Mouse (Mus musculus) olfactory bulb, adult 2 months (tissue): Measurements from ENCODE around the gene Esr2.

Source experiments
- CTCF ChIP-seq: fragments of 200-500 bp; IDR thresholded peaks from 2 replicates; pipeline ENCODE4 v1.5.1; 2012; ENCODE audit warnings: low read depth, mild to moderate bottlenecking, low read length, moderate library complexity; ENCODE audit not compliant: insufficient read depth
- POLR2A ChIP-seq: fragments of 200-500 bp; IDR thresholded peaks from 2 replicates; pipeline ENCODE4 v1.6.1; 2012; ENCODE audit warnings: mild to moderate bottlenecking, low read depth, low read length, moderate library complexity; ENCODE audit not compliant: insufficient read depth

- TF ChIP-seq CTCF = no peak
- TF ChIP-seq POLR2A = no peak
Measured at GRCm38 (mm10) chr12:76073066-76073826, 103.8 kb downstream of the Esr2 start.
